Mouse (Mus musculus): ENCODE data around the gene Creld2. TPM values are rescaled to one million over a fixed set of nuclear protein-coding genes. Genes with fewer than 3 reads are reported as not detected.
"Not testable (repeated sequence)": the region's sequence is repeated elsewhere in the genome, so short reads cannot be mapped to it uniquely, and the experiment has no call there.

Creld2 gene
- polyA plus RNA-seq, 1 experiment from 2014 or later = 59.5 TPM

DNA sequence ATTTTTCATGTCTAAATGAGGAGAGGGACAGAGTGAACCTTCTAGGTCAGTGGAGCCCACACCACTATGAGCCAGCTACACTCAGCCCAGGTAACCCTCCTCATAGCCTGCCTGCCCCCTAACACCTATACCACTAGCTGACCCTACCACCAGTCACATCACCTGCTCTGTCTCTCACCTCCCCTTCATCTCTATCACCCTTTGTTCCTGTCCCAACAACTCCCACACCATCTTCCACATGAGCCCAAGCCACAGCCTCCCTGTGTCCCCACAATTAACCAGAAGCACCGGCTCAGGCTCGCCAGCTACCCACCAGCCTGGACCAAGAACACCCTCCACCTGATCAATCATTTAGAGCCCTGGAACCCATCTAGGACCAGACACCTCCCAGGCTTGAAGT lies 9.1 kb upstream of the Creld2 start:
- H3K4me2 ChIP-seq (replicated peaks) = no peak overlapping the region
- no peaks in the 10 kb centered on the region for H3K9me3 ChIP-seq (ENCODE audit: control insufficient read depth, low read length)
- WGBS = 98% methylated on average over 2 of the region's 2 CpGs
- no peak for ATAC-seq (ENCODE audit: low FRiP score)
- no peak overlapping the region for H3K27ac ChIP-seq
- H3K9ac ChIP-seq = no peak overlapping the region
- H3K27me3 ChIP-seq (ENCODE audit: control insufficient read depth, insufficient read depth, low read length) = no peaks in the 10 kb centered on the region
- H3K4me3 ChIP-seq (replicated peaks; ENCODE audit: low read length) = no peak overlapping the region
- H3K4me1 ChIP-seq (replicated peaks; ENCODE audit: control insufficient read depth, insufficient read depth, low read length) = no peaks in the 10 kb centered on the region
- DNase-seq (ENCODE audit: low spot score) = no peak
- H3K36me3 ChIP-seq (replicated peaks; ENCODE audit: control insufficient read depth, insufficient read depth) = peaks cover 68% of the 10 kb centered on the region

GRCm38 (mm10) chr15:88813262-88813661 lies 6.2 kb upstream of the Creld2 start:
- Histone ChIP-seq H3K27ac (no peak overlapping the region), H3K36me3 (replicated peaks; ENCODE audit: control insufficient read depth, insufficient read depth) (peaks cover 56% of the 10 kb centered on the region), H3K9me3 (ENCODE audit: control insufficient read depth, low read length) (no peaks in the 10 kb centered on the region), H3K4me2 (replicated peaks) (no peak overlapping the region), H3K9ac (no peak overlapping the region), H3K27me3 (ENCODE audit: control insufficient read depth, insufficient read depth, low read length) (no peaks in the 10 kb centered on the region), H3K4me1 (replicated peaks; ENCODE audit: control insufficient read depth, insufficient read depth, low read length) (peaks cover under 1% of the 10 kb centered on the region; the same call in 1 of the 2 replicates), H3K4me3 (replicated peaks; ENCODE audit: low read length) (no peak overlapping the region)
- no peak for ATAC-seq (ENCODE audit: low FRiP score)
- no peak for DNase-seq (ENCODE audit: low spot score)
- WGBS = 94% methylated on average over 3 of the region's 3 CpGs

GRCm38 (mm10) chr15:88813873-88814272 lies 5.6 kb upstream of the Creld2 start:
- H3K4me1 ChIP-seq (replicated peaks; ENCODE audit: control insufficient read depth, insufficient read depth, low read length); H3K27me3 ChIP-seq (ENCODE audit: control insufficient read depth, insufficient read depth, low read length); H3K9ac ChIP-seq; H3K9me3 ChIP-seq (ENCODE audit: control insufficient read depth, low read length); H3K4me2 ChIP-seq (replicated peaks); H3K4me3 ChIP-seq (replicated peaks; ENCODE audit: low read length); DNase-seq (ENCODE audit: low spot score); ATAC-seq (ENCODE audit: low FRiP score); H3K27ac ChIP-seq: not testable (repeated sequence)
- 100% methylated on average over 2 of the region's 2 CpGs for WGBS
- peaks cover 53% of the 10 kb centered on the region for H3K36me3 ChIP-seq (replicated peaks; ENCODE audit: control insufficient read depth, insufficient read depth)

DNA sequence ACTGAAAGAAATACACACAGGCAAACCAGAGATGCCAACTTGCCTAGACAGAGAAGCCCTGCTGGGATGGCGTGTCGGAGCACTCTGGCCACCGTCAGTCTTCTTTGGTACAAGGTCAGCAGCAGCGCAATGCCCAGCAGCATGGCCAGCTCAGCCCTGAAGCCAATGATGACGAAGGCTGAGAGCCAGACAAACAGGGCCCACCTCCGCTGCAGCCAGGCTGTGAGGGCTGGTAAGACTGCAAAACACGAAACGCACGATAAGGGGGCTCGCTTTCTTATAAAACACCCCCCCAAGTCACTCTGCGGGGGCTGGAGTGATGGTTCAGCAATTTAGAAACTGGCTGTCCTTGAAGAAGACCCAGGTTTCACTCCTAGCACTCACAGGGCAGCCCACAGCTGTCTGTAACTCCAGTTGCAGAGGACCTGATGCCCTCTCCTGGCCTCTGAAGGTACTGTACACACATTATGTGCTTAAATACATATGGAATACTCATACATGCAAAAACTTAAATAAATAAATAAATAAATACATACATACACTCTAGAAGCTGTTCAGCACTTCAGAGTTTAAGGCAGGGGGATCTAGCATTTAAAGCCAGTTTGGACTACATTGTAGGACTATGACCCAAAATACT lies 4.9 kb upstream of the Creld2 start:
- no peak overlapping the region for H3K9ac ChIP-seq
- DNase-seq (ENCODE audit: low spot score) (no peak), ATAC-seq (ENCODE audit: low FRiP score) (no peak)
- H3K4me2 ChIP-seq (replicated peaks) = no peak overlapping the region
- WGBS = 95% methylated on average over 11 of the region's 11 CpGs
- H3K36me3 ChIP-seq (replicated peaks; ENCODE audit: control insufficient read depth, insufficient read depth) = peaks cover 46% of the 10 kb centered on the region
- H3K9me3 ChIP-seq (ENCODE audit: control insufficient read depth, low read length) = no peaks in the 10 kb centered on the region
- H3K4me1 ChIP-seq (replicated peaks; ENCODE audit: control insufficient read depth, insufficient read depth, low read length) = peaks cover 5% of the 10 kb centered on the region
- no peak overlapping the region for H3K27ac ChIP-seq
- no peaks in the 10 kb centered on the region for H3K27me3 ChIP-seq (ENCODE audit: control insufficient read depth, insufficient read depth, low read length)
- H3K4me3 ChIP-seq (replicated peaks; ENCODE audit: low read length) = no peak overlapping the region

- H3K36me3 ChIP-seq (replicated peaks; ENCODE audit: control insufficient read depth, insufficient read depth) = peaks cover 40% of the 10 kb centered on the region
Measured at GRCm38 (mm10) chr15:88815196-88815700, 4.2 kb upstream of the Creld2 start.

GRCm38 (mm10) chr15:88819906-88820303 lies 459 bp downstream of the Creld2 start:
- Histone ChIP-seq H3K27ac (peak overlapping the region; percentile 71), H3K27me3 (ENCODE audit: control insufficient read depth, insufficient read depth, low read length) (no peaks in the 10 kb centered on the region), H3K4me1 (replicated peaks; ENCODE audit: control insufficient read depth, insufficient read depth, low read length) (peaks cover 18% of the 10 kb centered on the region), H3K36me3 (replicated peaks; ENCODE audit: control insufficient read depth, insufficient read depth) (peaks cover 42% of the 10 kb centered on the region), H3K4me3 (replicated peaks; ENCODE audit: low read length) (peak overlapping the region; percentile 93), H3K9me3 (ENCODE audit: control insufficient read depth, low read length) (no peaks in the 10 kb centered on the region), H3K4me2 (replicated peaks) (peak overlapping the region; percentile 87), H3K9ac (peak overlapping the region; percentile 85)
- no peak for DNase-seq (ENCODE audit: low spot score)
- ATAC-seq (ENCODE audit: low FRiP score) = no peak
- 1% methylated on average over 23 of the region's 23 CpGs for WGBS

More at GRCm38 (mm10) chr15:88815196-88815700, 4.2 kb upstream of the Creld2 start:
- Histone ChIP-seq H3K9ac (no peak overlapping the region), H3K27ac (no peak overlapping the region), H3K9me3 (ENCODE audit: control insufficient read depth, low read length) (no peaks in the 10 kb centered on the region), H3K4me1 (replicated peaks; ENCODE audit: control insufficient read depth, insufficient read depth, low read length) (peaks cover 9% of the 10 kb centered on the region), H3K27me3 (ENCODE audit: control insufficient read depth, insufficient read depth, low read length) (no peaks in the 10 kb centered on the region), H3K4me3 (replicated peaks; ENCODE audit: low read length) (no peak overlapping the region), H3K4me2 (replicated peaks) (no peak overlapping the region)
- no peak for DNase-seq (ENCODE audit: low spot score)
- ATAC-seq (ENCODE audit: low FRiP score) = no peak
- 88% methylated on average over 6 of the region's 6 CpGs for WGBS

GRCm38 (mm10) chr15:88821403-88821802 lies 2.0 kb downstream of the Creld2 start:
- no peak overlapping the region for H3K27ac ChIP-seq
- WGBS = 89% methylated on average over 7 of the region's 7 CpGs
- no peak for ATAC-seq (ENCODE audit: low FRiP score)
- no peaks in the 10 kb centered on the region for H3K9me3 ChIP-seq (ENCODE audit: control insufficient read depth, low read length)
- DNase-seq (ENCODE audit: low spot score) = no peak
- H3K4me3 ChIP-seq (replicated peaks; ENCODE audit: low read length) = no peak overlapping the region
- no peak overlapping the region for H3K4me2 ChIP-seq (replicated peaks)
- peaks cover 18% of the 10 kb centered on the region for H3K4me1 ChIP-seq (replicated peaks; ENCODE audit: control insufficient read depth, insufficient read depth, low read length)
- H3K9ac ChIP-seq = no peak overlapping the region
- H3K27me3 ChIP-seq (ENCODE audit: control insufficient read depth, insufficient read depth, low read length) = no peaks in the 10 kb centered on the region
- peaks cover 50% of the 10 kb centered on the region for H3K36me3 ChIP-seq (replicated peaks; ENCODE audit: control insufficient read depth, insufficient read depth)

DNA sequence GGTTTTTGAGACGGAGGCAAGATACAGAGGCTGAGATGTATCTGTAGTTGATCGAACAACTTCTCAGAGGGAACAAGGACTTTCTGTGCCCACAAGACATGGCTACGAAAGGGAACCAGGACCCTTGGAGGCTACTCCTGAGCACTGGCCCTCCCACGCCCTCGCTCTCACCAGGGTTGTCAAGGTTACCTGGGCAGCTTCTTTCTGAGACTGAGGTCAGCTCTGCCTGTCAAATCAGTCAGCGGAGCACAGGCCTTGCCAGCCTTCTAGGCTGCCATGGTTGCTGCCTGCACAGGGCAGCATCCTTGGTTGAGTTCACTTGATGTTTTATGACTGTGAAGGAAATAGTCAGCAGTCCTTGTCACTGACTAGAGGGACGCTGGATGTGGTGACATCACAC lies 3.1 kb downstream of the Creld2 start:
- Histone ChIP-seq H3K4me2 (replicated peaks) (no peak overlapping the region), H3K9me3 (ENCODE audit: control insufficient read depth, low read length) (no peaks in the 10 kb centered on the region), H3K27me3 (ENCODE audit: control insufficient read depth, insufficient read depth, low read length) (no peaks in the 10 kb centered on the region), H3K4me1 (replicated peaks; ENCODE audit: control insufficient read depth, insufficient read depth, low read length) (peaks cover 18% of the 10 kb centered on the region), H3K4me3 (replicated peaks; ENCODE audit: low read length) (no peak overlapping the region), H3K9ac (no peak overlapping the region), H3K36me3 (replicated peaks; ENCODE audit: control insufficient read depth, insufficient read depth) (peaks cover 61% of the 10 kb centered on the region), H3K27ac (no peak overlapping the region)
- ATAC-seq (ENCODE audit: low FRiP score) (no peak), DNase-seq (ENCODE audit: low spot score) (no peak)
- WGBS = 95% methylated on average over 7 of the region's 7 CpGs

GRCm38 (mm10) chr15:88823376-88823775 lies 3.9 kb downstream of the Creld2 start:
- H3K4me2 ChIP-seq (replicated peaks) = no peak overlapping the region
- H3K4me3 ChIP-seq (replicated peaks; ENCODE audit: low read length) = no peak overlapping the region
- H3K27ac ChIP-seq = no peak overlapping the region
- no peak overlapping the region for H3K9ac ChIP-seq
- WGBS = 92% methylated on average over 5 of the region's 5 CpGs
- peaks cover 61% of the 10 kb centered on the region for H3K36me3 ChIP-seq (replicated peaks; ENCODE audit: control insufficient read depth, insufficient read depth)
- DNase-seq (ENCODE audit: low spot score) (no peak), ATAC-seq (ENCODE audit: low FRiP score) (no peak)
- H3K9me3 ChIP-seq (ENCODE audit: control insufficient read depth, low read length) = no peaks in the 10 kb centered on the region
- H3K27me3 ChIP-seq (ENCODE audit: control insufficient read depth, insufficient read depth, low read length) = no peaks in the 10 kb centered on the region
- H3K4me1 ChIP-seq (replicated peaks; ENCODE audit: control insufficient read depth, insufficient read depth, low read length) = peaks cover 16% of the 10 kb centered on the region
